Mouse (Mus musculus) MEL (cell line): ENCODE measurements around the gene Lpcat1.

Experiments used
- CTCF ChIP-seq, 3 experiments: IDR thresholded peaks in 2 of 3; conservative IDR thresholded peaks in 1 of 3; 2 replicates each; pipeline ENCODE4 v1.5.1; 2011 to 2012; ENCODE audit warnings: low read length in 3 of 3, low read depth in 2 of 3, mild to moderate bottlenecking in 2 of 3, improper control_type of control experiment in 1 of 3, inconsistent platforms in 1 of 3, mixed read lengths in 1 of 3, moderate library complexity in 1 of 3; ENCODE audit not compliant: control insufficient read depth in 1 of 3, insufficient read depth in 1 of 3, poor library complexity in 1 of 3, severe bottlenecking in 1 of 3
- ETS1 ChIP-seq: IDR thresholded peaks from 2 replicates; pipeline ENCODE4 v1.6.1; 2012; ENCODE audit warnings: low read depth, mild to moderate bottlenecking, inconsistent platforms, low read length, improper control_type of control experiment, moderate library complexity
- MAFK ChIP-seq: IDR thresholded peaks from 2 replicates; pipeline ENCODE4 v1.6.1; 2011; ENCODE audit warnings: low read depth, mild to moderate bottlenecking, low read length, improper control_type of control experiment, borderline replicate concordance
- POLR2A ChIP-seq, 2 experiments: IDR thresholded peaks; 2 replicates each; pipeline ENCODE4 v1.6.1; 2011 to 2012; ENCODE audit warnings: low read length in 2 of 2, mild to moderate bottlenecking in 2 of 2, control low read depth in 1 of 2, improper control_type of control experiment in 1 of 2, low read depth in 1 of 2, moderate library complexity in 1 of 2; ENCODE audit not compliant: control insufficient read depth in 1 of 2, insufficient read depth in 1 of 2, poor library complexity in 1 of 2

DNA sequence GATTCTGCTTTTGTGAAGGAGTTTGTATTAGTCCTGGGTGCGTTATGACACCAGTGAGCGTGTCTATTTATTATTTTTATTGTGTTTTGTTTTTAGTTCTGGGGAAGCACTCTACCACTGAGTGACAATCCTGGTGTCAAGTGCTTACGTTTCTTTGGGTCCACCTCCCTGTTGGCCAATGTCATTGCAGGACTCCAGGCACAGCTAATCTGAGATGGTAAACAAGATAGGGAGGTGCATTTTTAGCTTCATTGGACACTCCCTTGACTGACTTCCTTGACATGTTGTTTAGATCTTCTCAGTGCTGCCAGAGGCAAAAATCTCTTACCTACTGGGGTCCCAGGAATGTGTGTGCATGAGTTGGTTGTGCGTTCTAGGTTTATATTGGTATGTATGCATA lies 26.0 kb upstream of the Lpcat1 start:
- TF ChIP-seq ETS1 = no peak
- no peak for TF ChIP-seq POLR2A (IDR thresholded peaks at IDR 0.05; ENCODE audit: control insufficient read depth in 1 of 2, insufficient read depth in 1 of 2, low read depth in 1 of 2, low read length in 2 of 2, poor library complexity in 1 of 2)
- no peak for TF ChIP-seq MAFK
- TF ChIP-seq CTCF (IDR thresholded peaks at IDR 0.05 in 2 of 3, conservative IDR thresholded peaks at IDR 0.05 in 1 of 3; ENCODE audit: control insufficient read depth in 1 of 3, insufficient read depth in 1 of 3, low read depth in 2 of 3, low read length in 3 of 3, poor library complexity in 1 of 3, severe bottlenecking in 1 of 3) = no peak
